In the genomic region with DNA sequence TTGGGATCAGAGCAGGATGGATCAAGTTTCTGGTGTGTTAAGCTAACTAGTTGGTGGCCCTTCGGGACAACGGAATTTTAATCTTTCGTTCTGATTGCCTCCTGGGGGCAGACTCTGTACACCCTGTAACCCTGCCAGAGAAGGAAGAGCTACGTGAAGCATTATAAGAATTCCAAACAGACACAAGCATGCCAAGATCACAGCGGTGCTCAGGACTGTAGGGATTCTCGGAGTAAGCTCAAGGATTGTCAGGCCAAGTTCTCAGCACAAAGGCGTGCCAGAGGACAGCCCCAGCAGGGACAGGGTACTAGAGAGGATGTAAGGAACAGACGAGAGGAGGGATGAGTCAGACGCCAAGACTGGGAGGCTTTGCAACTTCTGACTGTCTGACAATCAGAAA, we compare ENCODE assay signal across 11 mouse cellular contexts.
DNase-seq lines count a peak whose midpoint lies in the region; ATAC-seq and TF ChIP-seq lines count a peak whose summit lies in the region.
"Had no signal": no experiment of that assay in that cellular context is flagged by ENCODE, and none has a peak within 500 bp of the region (broad histone marks: within the 10 kb centered on the region; RNA-seq: fewer than 3 reads in every experiment).

No protein-coding gene starts in this region.

- ATAC-seq in limb, embryonic 14.5 days (ENCODE audit: low FRiP score, low read depth) = no peak
- ATAC-seq in embryonic facial prominence, embryonic 14.5 days (ENCODE audit: low read depth) = peak; percentile 50; the same call in 1 of the 2 replicates

- no peak overlapping the region for H3K9ac ChIP-seq in limb, embryonic 14.5 days (ENCODE audit: low read depth, low read length, severe bottlenecking)
- no peak overlapping the region for H3K9ac ChIP-seq in embryonic facial prominence, embryonic 14.5 days (ENCODE audit: low read depth, low read length)

- H3K4me1 ChIP-seq in limb, embryonic 14.5 days (ENCODE audit: control insufficient read depth, insufficient read depth, low read length) = no peaks in the 10 kb centered on the region
- no peaks in the 10 kb centered on the region for H3K4me1 ChIP-seq in limb, embryonic 10.5 days
- H3K4me1 ChIP-seq in embryonic facial prominence, embryonic 14.5 days (ENCODE audit: control insufficient read depth, insufficient read depth, low read length) = no peaks in the 10 kb centered on the region

- no peak overlapping the region for H3K27ac ChIP-seq in limb, embryonic 14.5 days (replicated peaks; ENCODE audit: low read depth, low read length)
- no peak overlapping the region for H3K27ac ChIP-seq in limb, embryonic 10.5 days
- H3K27ac ChIP-seq in embryonic facial prominence, embryonic 14.5 days (replicated peaks; ENCODE audit: low read depth, low read length) = no peak overlapping the region

- no peak overlapping the region for H3K4me3 ChIP-seq in limb, embryonic 14.5 days (replicated peaks; ENCODE audit: low read length)
- H3K4me3 ChIP-seq in limb, embryonic 10.5 days = no peak overlapping the region
- H3K4me3 ChIP-seq in embryonic facial prominence, embryonic 14.5 days (ENCODE audit: low read depth, low read length) = no peak overlapping the region

- H3K36me3 ChIP-seq in limb, embryonic 14.5 days (ENCODE audit: control insufficient read depth, insufficient read depth, low read length) = no peaks in the 10 kb centered on the region
- no peaks in the 10 kb centered on the region for H3K36me3 ChIP-seq in limb, embryonic 10.5 days
- no peaks in the 10 kb centered on the region for H3K36me3 ChIP-seq in embryonic facial prominence, embryonic 14.5 days (ENCODE audit: control insufficient read depth, insufficient read depth, low read length)

- H3K27me3 ChIP-seq in limb, embryonic 14.5 days (ENCODE audit: control insufficient read depth, insufficient read depth, low read length) = no peaks in the 10 kb centered on the region
- H3K27me3 ChIP-seq in limb, embryonic 10.5 days (ENCODE audit: low read depth, poor library complexity, severe bottlenecking) = no peaks in the 10 kb centered on the region
- H3K27me3 ChIP-seq in embryonic facial prominence, embryonic 14.5 days (replicated peaks; ENCODE audit: control insufficient read depth, insufficient read depth, low read length) = no peaks in the 10 kb centered on the region

- H3K4me2 ChIP-seq in limb, embryonic 14.5 days (replicated peaks; ENCODE audit: low read depth, low read length, severe bottlenecking) = no peak overlapping the region
- H3K4me2 ChIP-seq in embryonic facial prominence, embryonic 14.5 days (ENCODE audit: low read depth, low read length) = no peak overlapping the region

- TF ChIP-seq POLR2A in limb, embryonic 14.5 days (IDR thresholded peaks at IDR 0.05; ENCODE audit: borderline replicate concordance, extremely low read depth, insufficient read depth, insufficient read length) = no peak

- WGBS in limb, embryonic 14.5 days = 48% methylated on average over 9 of the region's 9 CpGs
- WGBS in limb, embryonic 10.5 days = 72% methylated on average over 9 of the region's 9 CpGs
- WGBS in embryonic facial prominence, embryonic 14.5 days = 34% methylated on average over 9 of the region's 9 CpGs

- peak; percentile 48 for DNase-seq in gastrocnemius, postnatal 25 days
- no peak for DNase-seq in gastrocnemius, adult 18-20 months (ENCODE audit: low spot score)
- DNase-seq in limb, embryonic 14.5 days (ENCODE audit: low spot score) = peak; percentile 22
- no peak for DNase-seq in limb, embryonic 10.5 days (ENCODE audit: low spot score)
- DNase-seq in NIH3T3 (ENCODE audit: low read depth) = peak; percentile 51
- DNase-seq in embryonic facial prominence, embryonic 14.5 days (ENCODE audit: low spot score) = peak; percentile 71
- DNase-seq in layer of hippocampus, adult 8-10 months (ENCODE audit: low spot score in 2 of 2) = no peak
- no peak for DNase-seq in left cerebral cortex, adult 9 months (ENCODE audit: low spot score in 2 of 2)
- DNase-seq: embryo, embryonic 11 days; heart, postnatal 14 days; liver had no signal

- no peaks in the 10 kb centered on the region for H3K9me3 ChIP-seq in limb, embryonic 14.5 days (ENCODE audit: control insufficient read depth, low read length)
- no peaks in the 10 kb centered on the region for H3K9me3 ChIP-seq in limb, embryonic 10.5 days (replicated peaks)
- H3K9me3 ChIP-seq in embryonic facial prominence, embryonic 14.5 days (ENCODE audit: control insufficient read depth, low read length) = no peaks in the 10 kb centered on the region

Comparison
In these comparisons a context has a peak if more than half of its experiments do, and no peak if none do; other contexts are left out.
1. DNase-seq: peak in gastrocnemius, postnatal 25 days (single experiment), limb, embryonic 14.5 days (single experiment), NIH3T3 (single experiment) and embryonic facial prominence, embryonic 14.5 days (single experiment); none in gastrocnemius, adult 18-20 months (single experiment), limb, embryonic 10.5 days (single experiment), layer of hippocampus, adult 8-10 months (0 of 2) and left cerebral cortex, adult 9 months (0 of 2).